Mouse (Mus musculus) right cerebral cortex, adult 2 months (tissue): ENCODE results near the gene Gm1043.
A peak's percentile ranks its signal among the peaks of the same experiment; 100 is the strongest.

Experiments
- DNase-seq, 2 experiments: peaks; one replicate each; pipeline ENCODE4 v3.0.0; 2021 to 2022; ENCODE audit warnings: low spot score in 2 of 2

Gene Gm1043

GRCm38 (mm10) chr5:37109280-37109849, 24.2 kb downstream of the Gm1043 start:
- DNase-seq: peak; percentile 92 to 94

GRCm38 (mm10) chr5:37112389-37112788, 27.2 kb downstream of the Gm1043 start:
- DNase-seq: no peak

DNA sequence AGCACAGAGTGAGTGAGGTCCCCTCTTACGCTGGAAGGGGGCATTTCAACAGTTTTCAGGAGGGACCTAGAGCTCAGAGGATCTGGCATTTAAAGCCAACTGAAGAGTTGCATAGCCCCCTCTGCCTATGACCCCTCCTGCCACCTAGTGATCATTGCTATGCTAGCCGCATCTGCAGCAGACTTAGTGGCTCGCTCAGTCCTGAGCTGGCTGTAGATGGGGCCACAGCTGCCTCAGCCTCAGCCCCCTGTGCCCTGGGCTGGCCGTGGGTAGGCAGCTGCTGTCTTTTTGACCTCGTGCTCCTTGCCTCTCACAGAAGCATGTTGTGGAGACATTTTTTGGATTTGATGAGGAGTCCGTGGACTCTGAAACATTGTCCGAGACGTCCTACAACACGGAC, 32.0 kb downstream of the Gm1043 start:
- DNase-seq: no peak

DNA sequence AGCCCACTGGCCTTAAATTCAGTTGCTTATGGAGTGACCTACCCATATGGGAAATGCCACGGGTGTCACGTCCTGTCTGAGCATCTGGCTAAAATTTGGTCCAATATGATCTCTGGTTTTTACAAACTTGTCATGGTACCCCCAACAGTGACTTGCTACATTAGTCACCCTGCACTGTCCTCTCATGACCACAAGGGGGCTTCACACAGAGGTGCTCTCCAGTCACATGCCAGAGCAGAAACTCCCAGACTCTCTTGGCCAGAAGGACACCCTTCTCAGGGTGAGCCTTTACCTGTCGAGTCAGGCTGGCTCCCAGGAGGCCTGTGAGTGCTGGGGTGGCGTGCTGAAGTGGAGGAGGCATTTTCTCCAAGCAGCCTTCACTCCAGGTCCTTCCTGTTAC, 33.1 kb downstream of the Gm1043 start:
- no peak for DNase-seq

GRCm38 (mm10) chr5:37121186-37121680, 36.1 kb downstream of the Gm1043 start:
- DNase-seq: no peak

DNA sequence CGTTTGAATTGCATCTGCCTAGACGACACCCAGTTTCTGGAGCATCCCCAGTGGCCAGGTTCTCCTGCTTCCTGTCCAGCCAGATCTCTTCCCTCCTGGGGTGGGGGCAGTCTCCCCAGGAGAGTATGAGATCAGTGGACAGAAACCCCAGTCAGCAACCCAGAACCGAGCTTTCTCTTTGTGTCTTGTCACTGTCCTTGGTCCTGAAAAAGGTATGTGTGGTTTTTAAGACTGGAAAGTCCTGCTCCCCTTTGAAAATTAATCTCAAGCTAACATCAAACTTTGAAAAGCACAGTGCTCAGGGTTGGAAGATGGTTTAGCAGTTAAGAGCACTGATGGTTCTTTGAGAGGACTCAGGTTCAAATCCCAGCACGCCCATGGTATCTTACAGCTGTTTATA, 46.7 kb downstream of the Gm1043 start:
- no peak for DNase-seq

GRCm38 (mm10) chr5:37141745-37142144, 56.6 kb downstream of the Gm1043 start:
- no peak for DNase-seq

DNA sequence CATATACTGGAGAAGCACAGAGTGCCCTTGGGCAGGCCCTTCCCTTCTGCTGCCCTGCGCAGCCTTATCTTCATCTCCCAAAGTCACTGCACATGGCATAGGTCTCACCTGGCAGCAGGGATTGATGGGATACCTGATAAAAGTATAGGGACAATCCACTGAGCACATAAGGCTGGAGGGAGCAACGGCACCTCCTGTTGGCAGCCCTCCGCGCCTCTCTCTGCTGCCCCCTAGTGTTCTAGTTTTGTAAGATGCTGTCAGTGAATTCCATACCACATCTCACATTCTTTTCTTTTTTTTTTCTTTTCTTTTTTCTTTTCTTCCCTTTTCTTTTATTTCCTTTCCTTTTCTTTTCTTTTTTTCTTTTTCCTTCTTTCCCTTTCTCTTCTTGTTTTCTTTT, 62.4 kb downstream of the Gm1043 start:
- peak; percentile 50 to 67 for DNase-seq

DNA sequence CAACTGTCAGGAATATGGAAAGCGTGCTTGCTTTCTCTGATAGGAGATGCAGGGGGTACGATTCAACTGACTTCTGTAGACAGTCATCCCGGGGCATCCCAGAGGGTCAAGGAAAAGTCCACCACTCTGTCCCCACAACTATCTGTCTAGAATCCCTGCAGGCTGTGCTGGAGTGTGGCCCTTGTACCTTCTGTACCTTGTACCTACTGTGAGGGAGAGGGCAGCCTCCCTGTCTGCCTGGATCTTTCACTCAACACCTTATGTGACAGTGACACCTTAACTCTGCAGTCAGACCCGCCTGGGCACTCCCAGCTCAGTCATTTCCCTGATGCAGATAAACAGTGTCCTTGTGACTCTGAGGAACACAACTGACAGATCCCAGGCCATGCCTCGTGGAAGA, 65.5 kb downstream of the Gm1043 start:
- no peak for DNase-seq

GRCm38 (mm10) chr5:37154472-37154871, 69.3 kb downstream of the Gm1043 start:
- no peak for DNase-seq

GRCm38 (mm10) chr5:37158408-37158807, 73.2 kb downstream of the Gm1043 start:
- no peak for DNase-seq

- peak; percentile 86 to 87 for DNase-seq
Measured at GRCm38 (mm10) chr5:37162871-37163781, 78.0 kb downstream of the Gm1043 start.

GRCm38 (mm10) chr5:37176466-37176865, 91.3 kb downstream of the Gm1043 start:
- no peak for DNase-seq

DNA sequence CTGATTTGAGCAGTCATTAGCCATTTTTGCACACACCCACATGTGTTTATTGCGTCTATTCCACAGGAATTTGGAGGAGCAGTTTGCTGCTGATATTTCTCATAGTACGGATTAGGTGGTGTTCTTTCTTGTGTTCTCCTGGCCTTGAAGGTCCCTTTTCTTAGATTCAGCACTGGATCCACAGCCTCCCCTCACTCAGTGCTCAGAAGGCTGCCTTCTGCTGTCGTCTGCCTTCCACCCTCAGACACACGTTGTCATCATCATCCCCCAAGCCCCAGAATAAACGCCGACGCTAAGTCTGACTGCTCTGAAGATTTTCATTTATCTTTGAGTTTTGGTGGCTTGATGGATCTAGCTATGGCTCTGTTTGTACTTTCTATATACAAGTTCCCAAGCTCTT, 91.9 kb downstream of the Gm1043 start:
- peak; percentile 57 to 58 for DNase-seq

GRCm38 (mm10) chr5:37178811-37179210, 93.6 kb downstream of the Gm1043 start:
- DNase-seq: no peak

- DNase-seq: no peak
Measured at GRCm38 (mm10) chr5:37179872-37180271, 94.7 kb downstream of the Gm1043 start.

- no peak for DNase-seq
Measured at GRCm38 (mm10) chr5:37180624-37181023, 95.5 kb downstream of the Gm1043 start.

- DNase-seq: no peak
Measured at GRCm38 (mm10) chr5:37184605-37185004, 99.4 kb downstream of the Gm1043 start.

GRCm38 (mm10) chr5:37190378-37190777, 105.2 kb downstream of the Gm1043 start:
- DNase-seq: no peak

DNA sequence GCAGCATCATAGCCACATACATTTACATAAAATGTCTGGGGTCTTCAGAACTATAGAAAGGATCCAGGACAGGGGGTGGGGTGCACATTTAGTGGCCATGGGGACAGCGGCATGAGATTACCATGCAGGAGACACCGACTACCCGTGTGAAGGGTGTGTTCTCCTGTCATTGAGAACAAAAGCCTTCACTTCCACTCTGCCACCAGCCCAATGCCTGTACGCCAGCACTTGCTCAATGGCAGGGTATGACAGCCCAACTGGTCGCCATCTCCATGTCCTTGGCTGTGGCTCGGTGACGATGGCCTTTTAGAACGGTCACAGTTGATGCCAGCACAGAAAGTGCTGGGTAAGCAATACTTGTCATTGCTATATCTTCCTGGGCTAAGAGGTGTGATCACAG, 111.0 kb downstream of the Gm1043 start:
- no peak for DNase-seq

- DNase-seq: no peak
Measured at GRCm38 (mm10) chr5:37196666-37197250, 111.6 kb downstream of the Gm1043 start.

- DNase-seq: no peak
Measured at GRCm38 (mm10) chr5:37197423-37197822, 112.3 kb downstream of the Gm1043 start.
